ENCODE assay signal across 8 mouse cellular contexts in the genomic region with DNA sequence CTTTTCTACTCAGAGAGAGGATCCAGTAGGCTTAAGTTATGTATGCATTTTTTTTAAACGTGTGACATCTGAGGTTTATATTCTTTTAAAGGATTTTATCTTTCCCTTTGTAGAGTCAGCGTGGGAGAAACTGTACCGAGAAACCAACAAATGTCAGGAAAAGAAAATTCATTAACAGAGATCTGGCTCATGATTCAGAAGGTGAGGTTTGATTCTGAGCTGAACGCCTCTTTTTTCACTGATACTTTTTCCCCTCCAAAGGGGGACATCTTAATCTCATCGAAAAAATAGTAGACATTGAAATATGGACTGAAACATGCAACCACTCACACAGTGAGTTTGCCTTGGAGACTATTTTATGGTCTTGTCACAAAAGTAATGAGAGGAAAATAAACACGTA. TPM values are rescaled to one million over a fixed set of nuclear protein-coding genes. Genes with fewer than 3 reads are reported as not detected.
DNase-seq lines count a peak whose midpoint lies in the region; ATAC-seq and TF ChIP-seq lines count a peak whose summit lies in the region.

No protein-coding gene starts in this region.

- DNase-seq in heart, postnatal 0 days (ENCODE audit: low spot score), result no peak
- no peak for DNase-seq in heart, adult 8-10 months (ENCODE audit: low spot score)
- no peak for DNase-seq in hindbrain, embryonic 14.5 days (ENCODE audit: low spot score)
- no peak for DNase-seq in thymus, postnatal 4 days
- no peak for DNase-seq in urinary bladder, adult 18-20 months (ENCODE audit: low spot score in 2 of 2)

- peak overlapping the region; percentile 63 for H3K9ac ChIP-seq in heart, postnatal 0 days (replicated peaks; ENCODE audit: low read depth, low read length)
- H3K9ac ChIP-seq in embryonic facial prominence, embryonic 12.5 days, result no peak overlapping the region
- H3K9ac ChIP-seq in hindbrain, embryonic 14.5 days, result no peak overlapping the region
- H3K9ac ChIP-seq in midbrain, embryonic 16.5 days (ENCODE audit: low read depth, low read length), result no peak overlapping the region

- peak overlapping the region; percentile 94 for H3K27ac ChIP-seq in heart, postnatal 0 days (ENCODE audit: low read depth)
- H3K27ac ChIP-seq in embryonic facial prominence, embryonic 12.5 days, result no peak overlapping the region
- no peak overlapping the region for H3K27ac ChIP-seq in hindbrain, embryonic 14.5 days
- no peak overlapping the region for H3K27ac ChIP-seq in midbrain, embryonic 16.5 days (ENCODE audit: low read length)

- ATAC-seq in heart, postnatal 0 days (ENCODE audit: insufficient read depth, low read depth), result no peak
- no peak for ATAC-seq in embryonic facial prominence, embryonic 12.5 days (ENCODE audit: insufficient number of reproducible peaks, insufficient read depth, low FRiP score, low TSS enrichment)
- no peak for ATAC-seq in hindbrain, embryonic 14.5 days (ENCODE audit: low FRiP score)
- ATAC-seq in midbrain, embryonic 16.5 days, result no peak
- ATAC-seq in inflammation-experienced regulatory T-cells, adult 6 months, result no peak

- H3K4me3 ChIP-seq in heart, postnatal 0 days (ENCODE audit: low read depth, low read length), result peak overlapping the region; percentile 84
- H3K4me3 ChIP-seq in embryonic facial prominence, embryonic 12.5 days, result peak overlapping the region; percentile 59
- peak overlapping the region; percentile 56 for H3K4me3 ChIP-seq in hindbrain, embryonic 14.5 days (replicated peaks; ENCODE audit: low read length)
- H3K4me3 ChIP-seq in midbrain, embryonic 16.5 days (ENCODE audit: low read depth, low read length), result peak overlapping the region; percentile 55; the same call in 1 of the 2 replicates

- H3K4me2 ChIP-seq in heart, postnatal 0 days (ENCODE audit: low read depth, low read length), result peak overlapping the region; percentile 96
- H3K4me2 ChIP-seq in embryonic facial prominence, embryonic 12.5 days (replicated peaks), result peak overlapping the region; percentile 89
- H3K4me2 ChIP-seq in hindbrain, embryonic 14.5 days (replicated peaks), result peak overlapping the region; percentile 79
- peak overlapping the region; percentile 100 for H3K4me2 ChIP-seq in midbrain, embryonic 16.5 days (ENCODE audit: low read length)

- no peaks in the 10 kb centered on the region for H3K27me3 ChIP-seq in heart, postnatal 0 days (ENCODE audit: control insufficient read depth, insufficient read depth, low read length)
- H3K27me3 ChIP-seq in embryonic facial prominence, embryonic 12.5 days, result no peaks in the 10 kb centered on the region
- no peaks in the 10 kb centered on the region; the same call in 1 of the 2 replicates for H3K27me3 ChIP-seq in hindbrain, embryonic 14.5 days (ENCODE audit: control insufficient read depth, insufficient read depth, low read length)
- no peaks in the 10 kb centered on the region for H3K27me3 ChIP-seq in midbrain, embryonic 16.5 days (ENCODE audit: control insufficient read depth, insufficient read depth, low read depth, low read length)

- TF ChIP-seq EP300 in heart, postnatal 0 days (IDR thresholded peaks at IDR 0.05; ENCODE audit: low read depth), result no peak

- peaks cover 6% of the 10 kb centered on the region; the same call in 1 of the 2 replicates for H3K4me1 ChIP-seq in heart, postnatal 0 days (ENCODE audit: control insufficient read depth, insufficient read depth)
- H3K4me1 ChIP-seq in embryonic facial prominence, embryonic 12.5 days, result peaks cover 11% of the 10 kb centered on the region; the same call in 1 of the 2 replicates
- no peaks in the 10 kb centered on the region for H3K4me1 ChIP-seq in hindbrain, embryonic 14.5 days (replicated peaks; ENCODE audit: control insufficient read depth, insufficient read depth, low read length)
- peaks cover 12% of the 10 kb centered on the region for H3K4me1 ChIP-seq in midbrain, embryonic 16.5 days (ENCODE audit: control insufficient read depth, insufficient read depth, low read length)

- H3K9me3 ChIP-seq in heart, postnatal 0 days (replicated peaks; ENCODE audit: control insufficient read depth, low read length), result no peaks in the 10 kb centered on the region
- no peaks in the 10 kb centered on the region for H3K9me3 ChIP-seq in embryonic facial prominence, embryonic 12.5 days
- no peaks in the 10 kb centered on the region for H3K9me3 ChIP-seq in hindbrain, embryonic 14.5 days (ENCODE audit: control insufficient read depth, low read length)
- no peaks in the 10 kb centered on the region for H3K9me3 ChIP-seq in midbrain, embryonic 16.5 days (replicated peaks; ENCODE audit: control insufficient read depth, low read length, poor library complexity, severe bottlenecking)

- TF ChIP-seq CTCF in heart, postnatal 0 days (IDR thresholded peaks at IDR 0.05; ENCODE audit: low read depth), result no peak

- 40% methylated on average over 6 of the region's 6 CpGs for WGBS in heart, postnatal 0 days
- WGBS in embryonic facial prominence, embryonic 12.5 days, result 44% methylated on average over 6 of the region's 6 CpGs
- WGBS in hindbrain, embryonic 14.5 days, result 55% methylated on average over 6 of the region's 6 CpGs
- 46% methylated on average over 6 of the region's 6 CpGs for WGBS in midbrain, embryonic 16.5 days

- no peaks in the 10 kb centered on the region for H3K36me3 ChIP-seq in heart, postnatal 0 days (replicated peaks; ENCODE audit: control insufficient read depth, insufficient read depth, low read length)
- H3K36me3 ChIP-seq in embryonic facial prominence, embryonic 12.5 days, result no peaks in the 10 kb centered on the region
- no peaks in the 10 kb centered on the region for H3K36me3 ChIP-seq in hindbrain, embryonic 14.5 days (replicated peaks; ENCODE audit: control insufficient read depth, insufficient read depth)
- H3K36me3 ChIP-seq in midbrain, embryonic 16.5 days (ENCODE audit: control insufficient read depth, insufficient read depth, low read length), result no peaks in the 10 kb centered on the region

RNA-seq across cellular contexts. Expression of gene Etv1, which starts 2.5 kb away (rescaled TPM):
- 18.2 and 31.9 TPM in 2 replicates for total RNA-seq in heart, postnatal 0 days (2014; rRNA removed; ENCODE audit: low replicate concordance)
- polyA plus RNA-seq in heart, postnatal 0 days (2015; fragmentation: Nextera tagmentation; extraction: Ambion mirVana), result 24.8 TPM in 2 replicates
- total RNA-seq in heart, adult 8-10 months (2022), result 10 to 100 TPM in 2 of 4 experiments, 1 to 10 TPM in 2; 7.4 to 10.9 (median 9.3) TPM
- polyA plus RNA-seq in embryonic facial prominence, embryonic 12.5 days (2016; fragmentation: Nextera tagmentation; extraction: Ambion mirVana), result 22.8 and 23.2 TPM in 2 replicates
- 22.3 and 29.6 TPM in 2 replicates for polyA plus RNA-seq in hindbrain, embryonic 14.5 days (2014; fragmentation: Nextera tagmentation; extraction: Ambion mirVana)
- 30.5 and 34.8 TPM in 2 replicates for polyA plus RNA-seq in midbrain, embryonic 16.5 days (2015; fragmentation: Nextera tagmentation; extraction: Ambion mirVana)
- under 1 TPM in 2 of 3 experiments, not detected in 1; 0.77 to 0.86 TPM for polyA plus RNA-seq in inflammation-experienced regulatory T-cells, adult 6 months (2017; shearing (Covaris generic))

Comparison
In these comparisons a context has a peak if more than half of its experiments do, and no peak if none do; other contexts are left out.
1. RNA of gene Etv1, which starts 2.5 kb away (polyA plus RNA-seq): 30.5 to 34.8 TPM in midbrain, embryonic 16.5 days, 24.8 TPM in heart, postnatal 0 days, 22.8 to 23.2 TPM in embryonic facial prominence, embryonic 12.5 days and 22.3 to 29.6 TPM in hindbrain, embryonic 14.5 days; 0.77 to 0.86 TPM in inflammation-experienced regulatory T-cells, adult 6 months; every median in the first group is over 10 times any median in the second.
2. Peak in every context shown above with its lines, with median percentiles within 50 percentile points of each other: H3K4me2 ChIP-seq and H3K4me3 ChIP-seq.